ENCODE assay signal across 9 mouse cellular contexts in genomic region chr7:101414661-101415511, GRCm38 (mm10). TPM values are rescaled to one million over a fixed set of nuclear protein-coding genes. Genes with fewer than 3 reads are reported as not detected.
DNase-seq lines count a peak whose midpoint lies in the region; ATAC-seq and TF ChIP-seq lines count a peak whose summit lies in the region.
"Had no signal": no experiment of that assay in that cellular context is flagged by ENCODE, and none has a peak within 500 bp of the region (broad histone marks: within the 10 kb centered on the region; RNA-seq: fewer than 3 reads in every experiment).

No protein-coding gene starts in this region.

- H3K27ac ChIP-seq in heart, postnatal 0 days (ENCODE audit: low read depth): no peak overlapping the region
- peak overlapping the region; percentile 69 for H3K27ac ChIP-seq in hindbrain, embryonic 13.5 days

- no peak overlapping the region for H3K4me3 ChIP-seq in heart, postnatal 0 days (ENCODE audit: low read depth, low read length)
- H3K4me3 ChIP-seq in hindbrain, embryonic 13.5 days: no peak overlapping the region

- peak; percentile 22; the same call in 1 of the 2 replicates for ATAC-seq in heart, postnatal 0 days (ENCODE audit: insufficient read depth, low read depth)
- ATAC-seq in hindbrain, embryonic 13.5 days (ENCODE audit: low FRiP score): peak; percentile 52

- no peak overlapping the region for H3K4me2 ChIP-seq in heart, postnatal 0 days (ENCODE audit: low read depth, low read length)
- H3K4me2 ChIP-seq in hindbrain, embryonic 13.5 days: no peak overlapping the region

- 33% methylated on average over 7 of the region's 7 CpGs for WGBS in heart, postnatal 0 days
- WGBS in hindbrain, embryonic 13.5 days: 24% methylated on average over 6 of the region's 7 CpGs

- TF ChIP-seq EP300 in heart, postnatal 0 days (IDR thresholded peaks at IDR 0.05; ENCODE audit: low read depth): no peak

- H3K9me3 ChIP-seq in heart, postnatal 0 days (replicated peaks; ENCODE audit: control insufficient read depth, low read length): no peaks in the 10 kb centered on the region
- no peaks in the 10 kb centered on the region for H3K9me3 ChIP-seq in hindbrain, embryonic 13.5 days

- TF ChIP-seq CTCF in heart, postnatal 0 days (IDR thresholded peaks at IDR 0.05; ENCODE audit: low read depth): no peak
- no peak for TF ChIP-seq CTCF in brain, embryonic 14.5 days (IDR thresholded peaks at IDR 0.05; ENCODE audit: borderline replicate concordance, extremely low read depth, insufficient read depth, insufficient read length)

- no peak for DNase-seq in heart, postnatal 0 days (ENCODE audit: low spot score)
- no peak for DNase-seq in heart, adult 8-10 months (ENCODE audit: low spot score)
- DNase-seq in brain, embryonic 14.5 days (ENCODE audit: low read depth): peak; percentile 80
- DNase-seq in lung, postnatal 36 days: peak; percentile 68
- peak; percentile 40 for DNase-seq in telencephalon, adult 2 months (ENCODE audit: low read depth, low spot score)
- no peak for DNase-seq in natural killer cell, adult 2 months (ENCODE audit: low spot score in 2 of 2)
- no peak for DNase-seq in cerebellum, adult 8-10 months

- H3K9ac ChIP-seq in heart, postnatal 0 days (replicated peaks; ENCODE audit: low read depth, low read length): no peak overlapping the region
- 0 out of 2 replicates have a peak overlapping the region, but pooled peaks have one; percentile 39 for H3K9ac ChIP-seq in hindbrain, embryonic 13.5 days

- peaks cover 24% of the 10 kb centered on the region for H3K27me3 ChIP-seq in heart, postnatal 0 days (ENCODE audit: control insufficient read depth, insufficient read depth, low read length)
- H3K27me3 ChIP-seq in hindbrain, embryonic 13.5 days: peaks cover 40% of the 10 kb centered on the region

- peaks cover 11% of the 10 kb centered on the region for H3K4me1 ChIP-seq in heart, postnatal 0 days (ENCODE audit: control insufficient read depth, insufficient read depth)
- H3K4me1 ChIP-seq in hindbrain, embryonic 13.5 days (replicated peaks): peaks cover 35% of the 10 kb centered on the region

- no peak for TF ChIP-seq POLR2A in brain, embryonic 14.5 days (IDR thresholded peaks at IDR 0.05; ENCODE audit: borderline replicate concordance, extremely low read depth, insufficient read depth, insufficient read length, poor library complexity, severe bottlenecking)

- H3K36me3 ChIP-seq in heart, postnatal 0 days (replicated peaks; ENCODE audit: control insufficient read depth, insufficient read depth, low read length): peaks cover 20% of the 10 kb centered on the region
- no peaks in the 10 kb centered on the region for H3K36me3 ChIP-seq in hindbrain, embryonic 13.5 days

RNA-seq across cellular contexts. Expression of gene Gm45837, which starts 4.2 kb away (rescaled TPM):
- total RNA-seq in heart, postnatal 0 days (2014; rRNA removed; ENCODE audit: low replicate concordance): 33.8 TPM in 1 of 2 replicates, not detected in the other
- polyA plus RNA-seq in heart, postnatal 0 days (2015; fragmentation: Nextera tagmentation; extraction: Ambion mirVana): 2.4 TPM in 1 of 2 replicates, not detected in the other
- 1 to 10 TPM in 2 of 4 experiments, not detected in 2; 3.7 to 4.3 TPM for total RNA-seq in heart, adult 8-10 months (2022)
- polyA plus RNA-seq in brain, embryonic 14.5 days (2012; rRNA removed): 0.37 and 0.79 TPM in 2 replicates
- polyA plus RNA-seq in hindbrain, embryonic 13.5 days (2015; fragmentation: Nextera tagmentation; extraction: Ambion mirVana): not detected in 2 replicates
- polyA plus RNA-seq: spleen, adult 2 months had no signal

RNA-seq across cellular contexts. Expression of gene Pde2a, which starts 6.6 kb away (rescaled TPM):
- total RNA-seq in heart, postnatal 0 days (2014; rRNA removed; ENCODE audit: low replicate concordance): 4.7 and 35.2 TPM in 2 replicates
- 19.3 and 22.1 TPM in 2 replicates for polyA plus RNA-seq in heart, postnatal 0 days (2015; fragmentation: Nextera tagmentation; extraction: Ambion mirVana)
- total RNA-seq in heart, adult 8-10 months (2022): 10 to 100 TPM; 46.1 to 58.6 (median 52.8) TPM
- 19.4 and 25.1 TPM in 2 replicates for polyA plus RNA-seq in brain, embryonic 14.5 days (2012; rRNA removed)
- polyA plus RNA-seq in hindbrain, embryonic 13.5 days (2015; fragmentation: Nextera tagmentation; extraction: Ambion mirVana): 28.8 and 31.6 TPM in 2 replicates

Comparison
In these comparisons a context has a peak if more than half of its experiments do, and no peak if none do; other contexts are left out.
1. DNase-seq: peak in brain, embryonic 14.5 days (single experiment), lung, postnatal 36 days (single experiment) and telencephalon, adult 2 months (single experiment); none in heart, postnatal 0 days (single experiment), heart, adult 8-10 months (single experiment), natural killer cell, adult 2 months (0 of 2) and cerebellum, adult 8-10 months (single experiment).